Mouse (Mus musculus) lung, embryonic 14.5 days (tissue): ENCODE data around the gene Gpatch8. TPM values are rescaled to one million over a fixed set of nuclear protein-coding genes. Genes with fewer than 3 reads are reported as not detected.

ENCODE experiments used
- ATAC-seq: fragments of 200-750 bp; cut with Nextera tagmentation; 2 replicates; pipeline ENCODE4 v1.8.0; 2017; ENCODE audit warnings: mild to moderate bottlenecking, moderate TSS enrichment, moderate library complexity; ENCODE audit not compliant: insufficient read depth
- DNase-seq: peaks from one replicate; pipeline ENCODE4 v3.0.0-alpha.2; 2015
- H3K27ac ChIP-seq: fragments of 300-500 bp; sonication (generic); 2 replicates; pipeline ENCODE4 v1.5.1; 2014; ENCODE audit warnings: low read depth, mild to moderate bottlenecking, moderate library complexity
- H3K27me3 ChIP-seq: fragments of 300-500 bp; sonication (generic); 2 replicates; pipeline ENCODE4 v1.6.1; 2014; ENCODE audit warnings: low read length, control low read depth; ENCODE audit not compliant: insufficient read depth
- H3K36me3 ChIP-seq: fragments of 300-500 bp; sonication (generic); 2 replicates; pipeline ENCODE4 v1.6.1; 2014; ENCODE audit warnings: control low read depth; ENCODE audit not compliant: insufficient read depth
- H3K4me1 ChIP-seq: fragments of 300-500 bp; sonication (generic); 2 replicates; pipeline ENCODE4 v1.6.1; 2014; ENCODE audit warnings: antibody characterized with exemption, control low read depth; ENCODE audit not compliant: insufficient read depth
- H3K4me2 ChIP-seq: fragments of 300-500 bp; sonication (generic); 2 replicates; pipeline ENCODE4 v1.6.1; 2014; ENCODE audit warnings: mild to moderate bottlenecking
- H3K4me3 ChIP-seq: fragments of 300-500 bp; sonication (generic); 2 replicates; pipeline ENCODE4 v1.5.1; 2014; ENCODE audit warnings: low read depth, low read length
- H3K9ac ChIP-seq: fragments of 300-500 bp; sonication (generic); 2 replicates; pipeline ENCODE4 v1.6.1; 2014
- H3K9me3 ChIP-seq: fragments of 300-500 bp; sonication (generic); 2 replicates; pipeline ENCODE4 v1.6.1; 2016; ENCODE audit warnings: low read depth, low read length, control low read depth
- CTCF ChIP-seq: IDR thresholded peaks from 2 replicates; pipeline ENCODE4 v1.5.1; 2016; ENCODE audit warnings: antibody characterized with exemption, low read depth
- WGBS: fragments of 180-500 bp; shearing (Covaris S2); extraction: QIAGEN DNeasy Blood & Tissue Kit; methylation state at CpG from one replicate; pipeline ENCODE4 v1.1.7; 2014; 5-methylcytosine and 5-hydroxymethylcytosine counted together
- polyA plus RNA-seq: library from polyadenylated mRNA; unstranded; fragments of >200 nt; fragmentation: Nextera tagmentation; extraction: Ambion mirVana; gene quantifications from 2 replicates; pipeline ENCODE4 v1.2.1, GENCODE M21; 2014

The Gpatch8 gene
- 47.0 and 49.4 TPM in 2 replicates for polyA plus RNA-seq

DNA sequence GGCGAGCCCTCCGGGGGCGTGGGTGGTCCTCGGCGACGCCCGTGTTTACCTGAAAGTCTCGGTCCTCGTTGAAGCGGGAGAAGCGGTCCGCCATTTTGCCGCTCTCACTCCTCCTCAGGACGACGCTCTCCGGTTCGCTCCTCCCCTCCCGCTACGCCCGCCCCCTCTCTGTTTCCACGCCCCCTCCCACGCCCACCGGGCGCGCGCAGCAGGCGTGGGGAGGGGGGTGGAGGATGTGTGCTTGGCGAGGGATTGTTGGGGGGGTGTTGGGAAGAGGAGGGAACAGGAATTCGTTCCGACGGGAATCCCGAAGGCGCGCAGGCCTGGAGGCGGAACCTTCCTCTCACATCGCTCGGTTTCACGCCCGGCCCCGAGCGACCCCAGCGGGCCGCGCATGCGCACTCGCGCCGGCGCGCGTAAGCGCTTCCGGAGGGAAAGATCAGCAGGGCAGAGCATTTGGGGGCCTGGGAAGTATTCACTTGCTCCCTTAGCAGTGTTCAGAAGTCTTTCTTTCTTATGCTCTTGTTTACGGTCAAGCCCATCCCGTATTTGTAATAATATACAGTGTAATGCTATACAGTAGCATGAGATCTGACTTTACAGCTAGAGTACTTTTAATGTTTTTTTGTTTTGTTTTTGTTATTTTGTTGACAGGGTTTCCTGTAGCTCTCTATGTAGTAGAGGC lies at the start of gene Gpatch8:
Gene Gpatch8, minus strand, starts transcription at position 362 of the 685 bp plus-strand sequence.
- H3K9me3 ChIP-seq = no peaks in the 10 kb centered on the region
- H3K36me3 ChIP-seq = no peaks in the 10 kb centered on the region
- no peaks in the 10 kb centered on the region for H3K27me3 ChIP-seq
- ATAC-seq (peak; percentile 97), DNase-seq (peak; percentile 99)
- WGBS = under 1% methylated on average over 45 of the region's 55 CpGs
- no peak for TF ChIP-seq CTCF
- peak within 1 kb of the TSS; percentile 98 for H3K9ac ChIP-seq
- H3K4me1 ChIP-seq = peaks cover 10% of the 10 kb centered on the region; the same call in 1 of the 2 replicates
- H3K4me3 ChIP-seq = peak within 1 kb of the TSS; percentile 98
- peak within 1 kb of the TSS; percentile 90 for H3K4me2 ChIP-seq
- H3K27ac ChIP-seq = peak within 1 kb of the TSS; percentile 94

DNA sequence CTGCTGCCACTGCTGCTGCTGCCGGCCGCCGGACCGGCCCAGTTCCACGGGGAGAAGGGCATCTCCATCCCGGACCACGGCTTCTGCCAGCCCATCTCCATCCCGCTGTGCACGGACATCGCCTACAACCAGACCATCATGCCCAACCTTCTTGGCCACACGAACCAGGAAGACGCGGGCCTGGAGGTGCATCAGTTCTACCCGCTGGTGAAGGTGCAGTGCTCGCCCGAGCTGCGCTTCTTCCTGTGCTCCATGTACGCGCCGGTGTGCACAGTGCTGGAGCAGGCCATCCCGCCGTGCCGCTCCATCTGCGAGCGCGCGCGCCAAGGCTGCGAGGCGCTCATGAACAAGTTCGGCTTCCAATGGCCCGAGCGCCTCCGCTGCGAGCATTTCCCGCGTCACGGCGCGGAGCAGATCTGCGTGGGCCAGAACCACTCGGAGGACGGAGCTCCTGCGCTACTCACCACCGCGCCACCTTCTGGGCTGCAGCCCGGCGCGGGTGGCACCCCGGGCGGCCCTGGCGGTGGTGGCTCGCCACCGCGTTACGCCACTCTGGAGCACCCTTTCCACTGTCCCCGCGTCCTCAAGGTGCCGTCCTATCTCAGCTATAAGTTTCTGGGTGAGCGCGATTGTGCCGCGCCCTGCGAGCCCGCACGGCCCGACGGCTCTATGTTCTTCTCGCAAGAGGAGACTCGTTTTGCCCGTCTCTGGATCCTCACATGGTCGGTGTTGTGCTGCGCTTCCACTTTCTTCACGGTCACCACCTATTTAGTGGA lies 48.8 kb upstream of the Gpatch8 start:
- Histone ChIP-seq H3K36me3 (peaks cover 7% of the 10 kb centered on the region), H3K4me1 (peaks cover 6% of the 10 kb centered on the region; the same call in 1 of the 2 replicates), H3K4me3 (peak overlapping the region; percentile 89), H3K27me3 (no peaks in the 10 kb centered on the region; the same call in 1 of the 2 replicates), H3K9me3 (no peaks in the 10 kb centered on the region), H3K27ac (peak overlapping the region; percentile 99), H3K9ac (peak overlapping the region; percentile 96), H3K4me2 (peak overlapping the region; percentile 80)
- peak; percentile 12 for ATAC-seq
- peak; percentile 63 for DNase-seq
- WGBS = under 1% methylated on average over 74 of the region's 74 CpGs
- TF ChIP-seq CTCF = no peak

DNA sequence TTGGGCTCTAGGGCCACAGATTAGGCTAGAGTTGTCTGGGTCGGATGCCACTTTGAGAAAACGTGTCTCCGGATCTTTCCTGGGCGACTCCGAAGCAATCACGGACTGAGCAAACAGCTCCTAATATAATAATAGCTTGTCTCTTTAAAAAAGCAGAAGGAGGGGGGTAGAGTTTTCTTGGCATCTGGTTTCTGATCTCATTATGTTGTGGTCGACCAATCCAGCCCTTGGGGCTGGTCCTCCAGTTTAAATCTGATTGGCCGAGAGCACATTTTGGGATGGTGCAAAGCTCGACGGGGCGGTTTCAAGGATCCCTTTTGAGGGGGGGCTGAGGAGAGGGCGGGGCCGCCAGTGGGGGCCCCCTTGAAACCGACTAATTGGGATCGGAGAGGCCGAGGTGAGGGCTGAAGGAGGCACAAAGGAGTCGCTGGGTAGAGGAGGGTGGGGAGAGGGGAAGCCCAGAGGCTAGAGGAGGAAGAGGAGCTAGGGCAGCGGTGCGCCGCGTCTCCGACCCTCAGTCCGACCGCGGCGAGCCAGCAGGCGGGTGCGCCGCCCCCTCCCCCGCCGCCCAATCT lies 47.9 kb upstream of the Gpatch8 start, which contains the start of gene Fzd2:
Gene Fzd2, plus strand, starts transcription at position 387 of the 575 bp plus-strand sequence.
- Histone ChIP-seq H3K4me3 (peak within 1 kb of the TSS; percentile 89), H3K27ac (peak within 1 kb of the TSS; percentile 99), H3K4me1 (peaks cover 6% of the 10 kb centered on the region; the same call in 1 of the 2 replicates), H3K36me3 (peaks cover 7% of the 10 kb centered on the region), H3K9me3 (no peaks in the 10 kb centered on the region), H3K9ac (peak within 1 kb of the TSS; percentile 96), H3K4me2 (peak within 1 kb of the TSS; percentile 80), H3K27me3 (no peaks in the 10 kb centered on the region; the same call in 1 of the 2 replicates)
- ATAC-seq (peak; percentile 93), DNase-seq (peak; percentile 98)
- WGBS = under 1% methylated on average over 31 of the region's 31 CpGs
- TF ChIP-seq CTCF = no peak

DNA sequence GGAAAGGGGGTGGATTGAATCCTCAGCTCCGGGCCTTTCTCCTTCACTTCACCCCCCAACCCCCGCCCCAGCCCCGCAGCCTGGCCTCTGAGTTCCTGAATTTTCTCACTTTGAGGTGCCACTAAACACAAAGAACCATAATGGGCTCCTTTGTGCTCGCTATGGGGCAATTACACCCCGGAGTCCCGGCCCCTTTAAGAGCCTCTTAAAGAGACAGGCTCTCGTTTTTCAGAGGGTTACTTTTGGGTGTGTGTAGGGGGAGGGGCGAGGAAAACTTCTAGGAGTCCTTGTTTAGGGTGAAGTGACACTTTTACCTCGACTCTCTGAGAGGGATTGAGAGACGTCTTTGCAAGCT lies 47.3 kb upstream of the Gpatch8 start:
- Histone ChIP-seq H3K27ac (peak overlapping the region; percentile 99), H3K4me3 (peak overlapping the region; percentile 89), H3K4me2 (peak overlapping the region; percentile 80), H3K36me3 (peaks cover 7% of the 10 kb centered on the region), H3K9ac (peak overlapping the region; percentile 65), H3K27me3 (no peaks in the 10 kb centered on the region; the same call in 1 of the 2 replicates), H3K9me3 (no peaks in the 10 kb centered on the region), H3K4me1 (peaks cover 1% of the 10 kb centered on the region; the same call in 1 of the 2 replicates)
- TF ChIP-seq CTCF = no peak
- DNase-seq (peak; percentile 93), ATAC-seq (peak; percentile 66)
- WGBS = 2% methylated on average over 10 of the region's 10 CpGs

DNA sequence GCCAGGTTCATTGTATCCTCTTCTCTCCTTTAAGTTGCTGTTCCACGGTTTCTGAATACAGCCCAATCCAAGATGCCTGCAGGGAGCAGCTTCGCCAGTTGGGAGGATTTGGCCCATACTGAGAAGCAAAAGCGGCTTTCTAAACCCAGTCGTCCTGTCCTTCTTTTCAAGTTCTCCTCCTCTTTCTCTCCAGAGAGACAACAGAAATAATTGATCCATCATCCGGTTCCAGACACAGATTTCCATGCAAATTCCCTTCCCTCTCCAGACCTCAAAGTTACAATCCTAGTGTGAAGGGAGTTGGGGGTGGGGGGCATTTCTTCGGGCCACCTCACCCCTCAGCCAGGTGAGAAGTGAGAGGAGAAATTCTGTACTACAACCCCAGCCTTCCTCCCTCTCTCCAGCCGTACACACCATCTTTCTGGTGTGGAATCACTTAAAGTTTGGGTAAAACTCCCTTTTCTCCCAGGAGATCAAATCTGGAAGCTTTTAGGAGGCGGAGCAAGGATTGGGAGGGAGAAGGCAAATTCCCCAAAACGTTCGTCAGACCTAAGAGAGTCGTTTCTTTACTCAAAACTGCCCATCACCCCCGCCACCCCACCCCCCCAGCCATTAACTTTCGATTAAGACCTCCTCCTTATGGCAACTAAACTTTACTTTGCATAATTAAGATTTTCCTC lies 46.8 kb upstream of the Gpatch8 start:
- no peaks in the 10 kb centered on the region for H3K9me3 ChIP-seq
- DNase-seq = peak; percentile 83
- peak overlapping the region; percentile 65 for H3K9ac ChIP-seq
- no peaks in the 10 kb centered on the region for H3K4me1 ChIP-seq
- H3K27me3 ChIP-seq = no peaks in the 10 kb centered on the region; the same call in 1 of the 2 replicates
- no peak for ATAC-seq
- H3K4me3 ChIP-seq = peak overlapping the region; percentile 89
- WGBS = 3% methylated on average over 13 of the region's 13 CpGs
- H3K27ac ChIP-seq = peak overlapping the region; percentile 99
- H3K4me2 ChIP-seq = peak overlapping the region; percentile 80
- peaks cover 7% of the 10 kb centered on the region for H3K36me3 ChIP-seq
- TF ChIP-seq CTCF = no peak

DNA sequence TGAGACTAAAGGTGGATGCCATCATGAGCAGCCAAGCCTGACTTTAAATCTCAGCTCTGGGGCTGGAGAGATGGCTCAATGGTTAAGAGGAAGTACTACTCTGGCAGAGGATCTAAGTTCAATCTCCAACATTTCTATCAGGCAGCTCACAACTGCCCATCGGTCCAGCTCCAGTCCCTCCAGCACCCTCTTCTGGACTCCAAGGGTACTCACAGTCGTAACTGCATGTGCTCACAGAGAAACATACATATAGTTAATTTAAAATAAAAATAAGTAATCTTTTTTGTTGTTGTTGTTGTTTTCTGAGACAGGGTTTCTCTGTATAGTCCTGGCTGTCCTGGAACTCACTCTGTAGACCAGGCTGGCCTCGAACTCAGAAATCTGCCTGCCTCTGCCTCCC lies 43.7 kb upstream of the Gpatch8 start:
- ATAC-seq = no peak
- Histone ChIP-seq H3K27me3 (no peaks in the 10 kb centered on the region; the same call in 1 of the 2 replicates), H3K27ac (no peak overlapping the region), H3K4me3 (no peak overlapping the region), H3K4me2 (no peak overlapping the region), H3K9ac (no peak overlapping the region), H3K36me3 (no peaks in the 10 kb centered on the region), H3K9me3 (no peaks in the 10 kb centered on the region), H3K4me1 (no peaks in the 10 kb centered on the region)
- WGBS = 92% methylated on average over 3 of the region's 3 CpGs
- TF ChIP-seq CTCF = peak; percentile 44
- DNase-seq = peak; percentile 48
